Mouse (Mus musculus) left cerebral cortex, adult 2 months (tissue): ENCODE measurements around the gene Cbx5. TPM values are rescaled to one million over a fixed set of nuclear protein-coding genes. Genes with fewer than 3 reads are reported as not detected.
"Not testable (repeated sequence)": the region's sequence is repeated elsewhere in the genome, so short reads cannot be mapped to it uniquely, and the experiment has no call there.

Experiments used
- DNase-seq, 2 experiments: peaks; one replicate each; pipeline ENCODE4 v3.0.0; 2021 to 2022; ENCODE audit warnings: low spot score in 2 of 2, mixed read lengths in 1 of 2; ENCODE audit errors: extremely low spot score in 1 of 2
- H3K27ac ChIP-seq: fragments of 200-600 bp; 2 replicates; pipeline ENCODE4 v1.8.1; 2022
- H3K4me3 ChIP-seq: fragments of 200-600 bp; 2 replicates; pipeline ENCODE4 v1.8.1; 2022
- CTCF ChIP-seq: fragments of 200-600 bp; IDR thresholded peaks from 2 replicates; pipeline ENCODE4 v1.8.1; 2022; ENCODE audit warnings: antibody characterized with exemption, mild to moderate bottlenecking, moderate library complexity
- intact Hi-C: fragments of 180-260 bp; cut with DNase I; formaldehyde crosslinking; loops from one replicate; pipeline ENCODE4 v1.15.1; 2025
- total RNA-seq, 2 experiments: library from RNA; stranded (reverse); gene quantifications; 2 replicates each; pipeline ENCODE4 v1.2.3; 2021

Cbx5 gene
- total RNA-seq, 2 experiments from 2014 or later, result 171 to 176 TPM

- intact Hi-C loops, result loop anchor here (1.0 kb wide), 1 partner anchor 59 kb away; no protein-coding TSS in a partner anchor
- H3K4me3 ChIP-seq, result no peak overlapping the region
- no peak for TF ChIP-seq CTCF
- H3K27ac ChIP-seq, result no peak overlapping the region
- DNase-seq, result no peak
Observed at GRCm38 (mm10) chr15:103248401-103249313, 9.0 kb upstream of the Cbx5 start.

- Histone ChIP-seq H3K27ac (no peak overlapping the region), H3K4me3 (no peak overlapping the region)
- intact Hi-C loops, result loop anchor here (1.0 kb wide), 1 partner anchor 59 kb away; no protein-coding TSS in a partner anchor
- no peak for DNase-seq
- no peak for TF ChIP-seq CTCF
Observed at GRCm38 (mm10) chr15:103247782-103248400, 8.3 kb upstream of the Cbx5 start.

- no peak for DNase-seq
- H3K27ac ChIP-seq, result no peak overlapping the region
- no peak overlapping the region for H3K4me3 ChIP-seq
- no peak for TF ChIP-seq CTCF
- intact Hi-C loops, result no loop called here
Observed at GRCm38 (mm10) chr15:103247078-103247781, 7.6 kb upstream of the Cbx5 start.

DNA sequence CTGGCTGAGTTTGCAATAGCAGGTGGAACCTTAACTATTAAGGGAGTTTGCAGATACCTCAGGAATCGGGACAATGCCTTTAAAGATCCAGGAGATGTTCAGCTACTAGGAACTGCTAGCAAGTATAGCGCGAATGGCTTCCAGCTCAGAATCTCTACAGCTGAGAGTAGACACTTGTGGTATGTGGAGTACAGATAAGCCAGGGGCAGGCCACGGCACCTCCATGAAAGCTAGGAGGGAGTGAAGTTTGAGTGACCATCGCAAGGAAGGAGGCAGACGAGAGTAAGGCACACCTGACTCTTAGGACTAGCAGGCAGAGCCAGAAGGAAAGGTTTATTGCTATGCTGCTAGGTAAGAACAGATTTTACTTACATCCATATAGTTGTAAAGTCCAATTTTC lies 6.0 kb upstream of the Cbx5 start:
- no peak for TF ChIP-seq CTCF
- DNase-seq, result no peak
- Histone ChIP-seq H3K4me3 (no peak overlapping the region), H3K27ac (no peak overlapping the region)
- intact Hi-C loops, result no loop called here

DNA sequence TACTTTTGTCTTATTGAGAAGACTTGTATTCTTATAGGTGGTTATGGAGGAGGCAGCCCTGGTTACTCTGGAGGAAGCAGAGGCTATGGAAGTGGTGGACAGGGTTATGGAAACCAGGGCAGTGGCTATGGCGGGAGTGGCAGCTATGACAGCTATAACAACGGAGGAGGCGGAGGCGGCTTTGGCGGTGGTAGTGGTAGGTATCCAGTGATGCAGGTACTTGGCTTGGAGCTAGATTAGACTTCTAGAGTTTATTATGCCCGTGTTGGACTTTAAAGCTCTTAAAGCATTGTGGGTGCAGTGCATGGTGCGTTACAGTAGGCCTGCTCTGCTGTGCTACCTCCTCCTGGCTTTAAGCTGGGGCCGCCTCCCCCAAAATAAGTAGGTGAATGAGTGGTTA lies 3.3 kb upstream of the Cbx5 start:
- no peak overlapping the region for H3K27ac ChIP-seq
- intact Hi-C loops, result no loop called here
- H3K4me3 ChIP-seq, result no peak overlapping the region
- no peak for DNase-seq
- no peak for TF ChIP-seq CTCF

DNA sequence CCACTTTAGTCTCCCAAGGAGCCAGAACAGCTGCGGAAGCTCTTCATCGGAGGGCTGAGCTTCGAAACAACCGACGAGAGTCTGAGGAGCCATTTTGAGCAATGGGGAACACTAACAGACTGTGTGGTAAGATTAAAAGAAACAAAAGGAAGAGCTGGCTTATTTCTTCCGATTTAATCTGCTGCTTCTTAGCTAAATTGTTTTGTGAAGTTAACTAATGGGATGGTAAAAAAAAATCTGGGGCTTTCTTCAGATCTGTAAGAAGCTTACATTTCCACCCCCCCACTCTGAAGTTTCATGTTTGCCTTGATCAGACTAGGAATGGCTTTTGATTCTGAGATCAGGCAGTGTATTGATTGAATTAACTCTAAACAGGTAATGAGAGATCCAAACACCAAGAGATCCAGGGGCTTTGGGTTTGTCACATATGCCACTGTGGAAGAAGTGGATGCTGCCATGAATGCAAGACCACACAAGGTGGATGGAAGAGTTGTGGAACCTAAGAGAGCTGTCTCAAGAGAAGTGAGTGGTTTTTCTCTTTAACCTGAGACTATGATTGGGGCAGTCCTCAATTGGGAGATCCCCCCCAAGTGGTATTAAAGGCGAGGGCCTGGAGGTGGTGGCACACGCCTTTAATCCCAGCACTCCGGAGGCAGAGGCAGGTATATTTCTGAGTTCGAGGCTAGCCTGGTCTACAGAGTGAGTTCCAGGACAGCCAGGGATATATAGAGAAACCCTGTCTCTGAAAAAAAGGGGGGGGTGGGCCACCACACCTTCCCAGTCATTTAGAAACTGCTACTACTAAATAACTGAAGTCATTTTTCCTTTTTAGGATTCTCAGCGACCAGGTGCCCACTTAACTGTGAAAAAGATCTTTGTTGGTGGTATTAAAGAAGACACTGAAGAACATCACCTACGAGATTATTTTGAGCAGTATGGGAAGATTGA lies 1.7 kb upstream of the Cbx5 start:
- H3K27ac ChIP-seq, result peak overlapping the region; percentile 89
- peak overlapping the region; percentile 72 for H3K4me3 ChIP-seq
- intact Hi-C loops, result loop anchor here (2.0 kb wide), 1 partner anchor 63 kb away; no protein-coding TSS in a partner anchor
- not testable (repeated sequence) for DNase-seq

DNA sequence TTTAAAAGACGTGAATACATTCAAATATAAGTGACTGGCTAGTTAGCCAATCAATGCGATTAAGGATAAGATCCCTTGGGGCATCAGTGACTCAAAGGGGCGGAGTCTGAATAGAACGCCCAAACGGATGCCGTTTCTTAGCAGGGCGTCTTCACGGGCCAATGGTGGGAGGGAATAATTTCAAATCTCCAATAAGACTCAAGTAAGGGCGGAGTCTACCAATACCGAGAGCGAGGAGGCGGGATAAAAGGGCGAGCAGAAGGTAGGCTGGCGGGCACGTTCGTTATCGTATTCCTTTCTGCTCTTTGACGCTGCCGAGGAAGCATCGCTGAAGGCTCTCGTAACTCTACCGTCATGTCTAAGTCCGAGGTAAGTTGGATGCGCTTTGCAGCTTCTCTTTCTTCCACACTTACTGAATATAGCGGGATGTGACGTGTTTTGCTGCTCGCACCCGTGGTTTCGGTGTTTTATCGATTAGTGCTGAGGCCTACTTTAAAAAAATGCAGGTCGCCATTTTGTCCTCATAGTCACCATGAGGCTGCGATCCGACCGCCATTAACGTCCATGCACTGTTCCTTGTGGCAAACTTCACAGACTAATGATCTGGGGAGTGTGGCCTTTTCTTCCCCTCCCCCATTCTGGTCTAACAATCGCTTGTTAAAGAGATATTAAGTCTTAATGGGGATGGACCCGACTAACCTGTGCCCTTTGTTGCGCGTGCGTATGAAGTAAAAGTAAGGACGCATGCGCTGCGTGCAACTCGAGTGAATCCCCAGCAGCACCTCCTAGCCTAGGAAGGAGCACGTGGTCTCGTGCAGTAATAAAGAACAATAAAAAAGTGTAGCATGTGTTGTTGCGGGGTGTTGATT lies 778 bp upstream of the Cbx5 start, which contains the start of gene Hnrnpa1:
Hnrnpa1 (plus strand) TSS at position 273 of the 869 bp plus-strand sequence.
- TF ChIP-seq CTCF, result no peak
- intact Hi-C loops, result loop anchor here (1.0 to 2.0 kb wide), 2 partner anchors 32 to 64 kb away; partner anchors contain the start of gene Copz1
- DNase-seq, result peak; percentile 83 to 92

GRCm38 (mm10) chr15:103239130-103239684 lies 409 bp downstream of the Cbx5 start:
- no peak for TF ChIP-seq CTCF
- DNase-seq, result peak; percentile 89 to 91
- Histone ChIP-seq H3K27ac (peak overlapping the region; percentile 89), H3K4me3 (peak overlapping the region; percentile 72)
- intact Hi-C loops, result loop anchor here (2.0 kb wide), 1 partner anchor 24 kb away; no protein-coding TSS in a partner anchor

More for the DNA sequence above, 778 bp upstream of the Cbx5 start, which contains the start of gene Hnrnpa1:
- Histone ChIP-seq H3K27ac (peak within 1 kb of the TSS; percentile 89), H3K4me3 (peak within 1 kb of the TSS; percentile 72)

DNA sequence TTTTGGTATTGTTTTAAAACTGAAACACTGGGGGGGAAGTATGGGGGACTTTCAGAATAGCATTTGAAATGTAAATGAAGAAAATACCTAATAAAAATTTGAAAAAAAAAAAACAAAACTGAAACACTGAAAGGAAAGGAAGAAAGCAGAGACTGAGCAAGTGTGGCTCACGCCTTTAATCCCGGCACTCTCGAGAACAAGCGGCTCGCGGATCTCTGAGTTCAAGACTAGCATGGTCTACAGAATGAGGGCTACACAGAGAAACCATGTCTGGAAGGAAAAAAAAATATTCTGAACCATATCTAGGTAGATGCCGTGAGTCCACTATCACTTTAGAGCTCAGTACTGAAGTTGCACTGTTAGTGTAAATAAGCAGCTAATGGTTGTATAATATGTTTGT lies 2.3 kb downstream of the Cbx5 start:
- Histone ChIP-seq H3K4me3 (no peak overlapping the region), H3K27ac (no peak overlapping the region)
- TF ChIP-seq CTCF, result no peak
- intact Hi-C loops, result no loop called here
- DNase-seq, result no peak

- H3K4me3 ChIP-seq, result no peak overlapping the region
Observed at GRCm38 (mm10) chr15:103233119-103233518, 6.5 kb downstream of the Cbx5 start.

More at GRCm38 (mm10) chr15:103233119-103233518, 6.5 kb downstream of the Cbx5 start:
- DNase-seq, result no peak
- H3K27ac ChIP-seq, result no peak overlapping the region
- TF ChIP-seq CTCF, result no peak
- intact Hi-C loops, result no loop called here
